19 mouse cellular contexts compared by ENCODE assay signal in genomic region chr17:71132856-71133439, GRCm38 (mm10). TPM values are rescaled to one million over a fixed set of nuclear protein-coding genes. Genes with fewer than 3 reads are reported as not detected.
DNase-seq lines count a peak whose midpoint lies in the region; ATAC-seq and TF ChIP-seq lines count a peak whose summit lies in the region.
"Had no signal": no experiment of that assay in that cellular context is flagged by ENCODE, and none has a peak within 500 bp of the region (broad histone marks: within the 10 kb centered on the region; RNA-seq: fewer than 3 reads in every experiment).

No protein-coding gene starts in this region.

- no peak for TF ChIP-seq EP300 in liver, postnatal 0 days (IDR thresholded peaks at IDR 0.05; ENCODE audit: low read depth)

- H3K9ac ChIP-seq in heart, embryonic 12.5 days: no peak overlapping the region
- no peak overlapping the region for H3K9ac ChIP-seq in liver, postnatal 0 days (replicated peaks)
- no peak overlapping the region for H3K9ac ChIP-seq in liver, embryonic 12.5 days
- H3K9ac ChIP-seq: forebrain, embryonic 13.5 days; limb, embryonic 12.5 days; liver, embryonic 15.5 days had no signal

- WGBS in heart, embryonic 12.5 days: 87% methylated on average over 11 of the region's 11 CpGs
- 57% methylated on average over 11 of the region's 11 CpGs for WGBS in liver, postnatal 0 days (ENCODE audit: insufficient replicate concordance)
- WGBS in liver, embryonic 12.5 days (ENCODE audit: insufficient replicate concordance): 54% methylated on average over 11 of the region's 11 CpGs

- H3K4me2 ChIP-seq in heart, embryonic 12.5 days: no peak overlapping the region
- H3K4me2 ChIP-seq in liver, postnatal 0 days (ENCODE audit: low read depth, low read length): no peak overlapping the region
- no peak overlapping the region for H3K4me2 ChIP-seq in liver, embryonic 12.5 days
- H3K4me2 ChIP-seq: forebrain, embryonic 13.5 days; limb, embryonic 12.5 days; liver, embryonic 15.5 days had no signal

- ATAC-seq in heart, embryonic 12.5 days (ENCODE audit: insufficient number of reproducible peaks, low FRiP score): no peak
- ATAC-seq in liver, postnatal 0 days: no peak
- no peak for ATAC-seq in liver, embryonic 12.5 days
- peak; percentile 60 for ATAC-seq in granulocyte monocyte progenitor cell, adult 5-6 weeks (replicated peaks; ENCODE audit: poor library complexity, severe bottlenecking)
- ATAC-seq in monocyte, adult 5-6 weeks (replicated peaks; ENCODE audit: insufficient number of reproducible peaks, low FRiP score, low TSS enrichment, poor library complexity, severe bottlenecking): peak; percentile 38
- ATAC-seq: forebrain, embryonic 13.5 days; hindbrain, embryonic 16.5 days; lung, postnatal 0 days had no signal

- no peak overlapping the region for H3K4me3 ChIP-seq in heart, embryonic 12.5 days
- no peak overlapping the region for H3K4me3 ChIP-seq in liver, postnatal 0 days (ENCODE audit: low read depth, low read length)
- H3K4me3 ChIP-seq in liver, embryonic 12.5 days: no peak overlapping the region
- H3K4me3 ChIP-seq: forebrain, embryonic 13.5 days; limb, embryonic 12.5 days; liver, embryonic 15.5 days had no signal

- H3K4me1 ChIP-seq in heart, embryonic 12.5 days (replicated peaks): peaks cover 24% of the 10 kb centered on the region
- peaks cover 6% of the 10 kb centered on the region for H3K4me1 ChIP-seq in liver, postnatal 0 days (ENCODE audit: insufficient read depth)
- peaks cover 18% of the 10 kb centered on the region for H3K4me1 ChIP-seq in liver, embryonic 12.5 days
- H3K4me1 ChIP-seq: forebrain, embryonic 13.5 days had no signal

- H3K27me3 ChIP-seq in heart, embryonic 12.5 days (replicated peaks): no peaks in the 10 kb centered on the region
- no peaks in the 10 kb centered on the region for H3K27me3 ChIP-seq in liver, postnatal 0 days (ENCODE audit: insufficient read depth, low read length)
- H3K27me3 ChIP-seq in liver, embryonic 12.5 days (replicated peaks): no peaks in the 10 kb centered on the region
- H3K27me3 ChIP-seq: forebrain, embryonic 13.5 days; limb, embryonic 12.5 days; liver, embryonic 15.5 days had no signal

- no peak for TF ChIP-seq CTCF in liver, postnatal 0 days (IDR thresholded peaks at IDR 0.05; ENCODE audit: low read depth)

- H3K27ac ChIP-seq in heart, embryonic 12.5 days (ENCODE audit: poor library complexity, severe bottlenecking): no peak overlapping the region
- H3K27ac ChIP-seq in liver, postnatal 0 days (ENCODE audit: low read depth): no peak overlapping the region
- no peak overlapping the region for H3K27ac ChIP-seq in liver, embryonic 12.5 days
- H3K27ac ChIP-seq: forebrain, embryonic 13.5 days; limb, embryonic 12.5 days; liver, embryonic 15.5 days had no signal

- 0 out of 2 replicates have a peak, but pooled peaks cover 2% of the 10 kb centered on the region for H3K9me3 ChIP-seq in heart, embryonic 12.5 days (replicated peaks)
- H3K9me3 ChIP-seq in liver, postnatal 0 days (ENCODE audit: low read length): no peaks in the 10 kb centered on the region
- H3K9me3 ChIP-seq in liver, embryonic 12.5 days (replicated peaks): no peaks in the 10 kb centered on the region
- H3K9me3 ChIP-seq: forebrain, embryonic 13.5 days; liver, embryonic 15.5 days had no signal

- peak; percentile 86 for DNase-seq in heart, adult 11 months
- peak; percentile 11 for DNase-seq in liver, postnatal 0 days
- no peak for DNase-seq in spleen, postnatal 10 days (ENCODE audit: low spot score in 2 of 2)
- DNase-seq in spleen, adult 18-20 months: no peak
- DNase-seq: adrenal gland, postnatal 36 days; cerebellum, adult 2 months; gastrocnemius, postnatal 10 days; heart, postnatal 14 days; kidney, adult 18-20 months; kidney, postnatal 25 days had no signal

- peaks cover 2% of the 10 kb centered on the region; the same call in 1 of the 2 replicates for H3K36me3 ChIP-seq in heart, embryonic 12.5 days
- H3K36me3 ChIP-seq in liver, postnatal 0 days (replicated peaks; ENCODE audit: insufficient read depth, low read length): no peaks in the 10 kb centered on the region
- no peaks in the 10 kb centered on the region for H3K36me3 ChIP-seq in liver, embryonic 12.5 days
- H3K36me3 ChIP-seq: limb, embryonic 12.5 days; liver, embryonic 15.5 days had no signal

RNA-seq across cellular contexts. Expression of gene Lpin2, which starts 49.4 kb away (rescaled TPM):
- polyA plus RNA-seq in heart, embryonic 12.5 days (2016; fragmentation: Nextera tagmentation; extraction: Ambion mirVana): 22.1 and 23.8 TPM in 2 replicates
- polyA plus RNA-seq in liver, postnatal 0 days (2015; fragmentation: Nextera tagmentation; extraction: Ambion mirVana): 34.0 and 44.5 TPM in 2 replicates
- polyA plus RNA-seq in liver, embryonic 12.5 days (2016; fragmentation: Nextera tagmentation; extraction: Ambion mirVana): 40.1 and 42.5 TPM in 2 replicates
- 27.0 and 27.9 TPM in 2 replicates for total RNA-seq in granulocyte monocyte progenitor cell, adult 5-6 weeks (2014; fragmentation: Nextera tagmentation)
- total RNA-seq in granulocyte monocyte progenitor cell, adult 5-6 weeks (2017): 24.9 and 42.3 TPM in 2 replicates
- 60.3 to 91.9 TPM (median 84.4 TPM) in 3 replicates for total RNA-seq in monocyte, adult 5-6 weeks (2017)

Comparison
In these comparisons a context has a peak if more than half of its experiments do, and no peak if none do; other contexts are left out.
1. DNase-seq: peak in heart, adult 11 months (single experiment) and liver, postnatal 0 days (single experiment); none in spleen, postnatal 10 days (0 of 2) and spleen, adult 18-20 months (0 of 2).
2. ATAC-seq: peak in granulocyte monocyte progenitor cell, adult 5-6 weeks (single experiment) and monocyte, adult 5-6 weeks (single experiment); none in heart, embryonic 12.5 days (single experiment), liver, postnatal 0 days (single experiment) and liver, embryonic 12.5 days (single experiment).